Mouse (Mus musculus) left cerebral cortex, adult 2 months (tissue): ENCODE data around the gene Txk. TPM values are rescaled to one million over a fixed set of nuclear protein-coding genes. Genes with fewer than 3 reads are reported as not detected.

ENCODE experiments used
- DNase-seq, 2 experiments: peaks; one replicate each; pipeline ENCODE4 v3.0.0; 2021 to 2022; ENCODE audit warnings: low spot score in 2 of 2, mixed read lengths in 1 of 2; ENCODE audit errors: extremely low spot score in 1 of 2
- H3K27ac ChIP-seq: fragments of 200-600 bp; 2 replicates; pipeline ENCODE4 v1.8.1; 2022
- H3K4me3 ChIP-seq: fragments of 200-600 bp; 2 replicates; pipeline ENCODE4 v1.8.1; 2022
- CTCF ChIP-seq: fragments of 200-600 bp; IDR thresholded peaks from 2 replicates; pipeline ENCODE4 v1.8.1; 2022; ENCODE audit warnings: antibody characterized with exemption, mild to moderate bottlenecking, moderate library complexity
- intact Hi-C: fragments of 180-260 bp; cut with DNase I; formaldehyde crosslinking; loops from one replicate; pipeline ENCODE4 v1.15.1; 2025
- total RNA-seq, 2 experiments: library from RNA; stranded (reverse); gene quantifications; 2 replicates each; pipeline ENCODE4 v1.2.3; 2021

The Txk gene
- total RNA-seq, 2 experiments from 2014 or later: 0.26 to 0.66 TPM

GRCm38 (mm10) chr5:72671017-72671699 lies 81.4 kb downstream of the Txk start:
- intact Hi-C loops: no loop called here

DNA sequence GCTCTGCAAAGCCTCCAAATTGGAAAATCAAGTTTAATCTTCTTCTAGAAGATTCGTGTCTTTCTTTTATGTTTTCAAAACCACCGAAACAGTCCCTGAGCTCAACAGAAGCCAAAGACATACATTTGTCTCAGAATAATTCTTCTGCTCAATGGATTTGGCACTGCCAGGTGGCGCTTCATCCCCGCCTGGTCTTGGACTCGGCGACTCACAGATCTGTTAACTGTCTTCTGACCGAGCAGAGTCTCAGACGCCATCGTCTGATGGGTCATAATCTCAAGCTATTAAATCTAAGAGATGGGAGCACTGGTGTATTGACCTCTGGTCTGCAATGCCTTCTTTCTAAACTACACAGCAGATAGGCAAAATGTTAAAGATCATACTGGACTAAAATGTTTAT lies 84.2 kb downstream of the Txk start:
- intact Hi-C loops: loop anchor here (2.0 kb wide), 1 partner anchor 42 kb away; no protein-coding TSS in a partner anchor

More at GRCm38 (mm10) chr5:72671017-72671699, 81.4 kb downstream of the Txk start:
- DNase-seq: no peak
- Histone ChIP-seq H3K4me3 (no peak overlapping the region), H3K27ac (no peak overlapping the region)
- no peak for TF ChIP-seq CTCF

DNA sequence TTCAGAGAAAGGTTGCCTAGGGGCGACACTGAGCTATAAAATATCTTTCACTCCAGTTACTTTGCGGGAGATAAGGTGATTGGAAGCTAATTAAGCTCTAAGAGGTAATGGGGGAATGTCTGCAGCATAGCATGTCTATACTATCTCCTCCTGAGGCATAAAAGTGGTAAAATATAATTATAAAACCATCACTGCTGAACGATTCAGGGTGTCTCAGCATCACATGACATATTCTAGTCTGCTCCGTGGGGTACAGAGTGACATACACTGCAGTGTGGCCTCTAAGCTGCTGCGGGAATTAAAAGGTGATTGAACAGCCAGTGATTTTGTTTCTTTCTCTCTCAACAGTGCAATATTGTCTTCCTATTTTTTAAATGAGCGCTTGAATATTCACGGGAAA lies 86.1 kb downstream of the Txk start:
- TF ChIP-seq CTCF: no peak
- Histone ChIP-seq H3K4me3 (no peak overlapping the region), H3K27ac (no peak overlapping the region)
- intact Hi-C loops: loop anchor here (2.0 kb wide), 1 partner anchor 92 kb away; no protein-coding TSS in a partner anchor
- DNase-seq: no peak

More for the DNA sequence above, 84.2 kb downstream of the Txk start:
- Histone ChIP-seq H3K27ac (no peak overlapping the region), H3K4me3 (no peak overlapping the region)
- no peak for DNase-seq
- no peak for TF ChIP-seq CTCF

DNA sequence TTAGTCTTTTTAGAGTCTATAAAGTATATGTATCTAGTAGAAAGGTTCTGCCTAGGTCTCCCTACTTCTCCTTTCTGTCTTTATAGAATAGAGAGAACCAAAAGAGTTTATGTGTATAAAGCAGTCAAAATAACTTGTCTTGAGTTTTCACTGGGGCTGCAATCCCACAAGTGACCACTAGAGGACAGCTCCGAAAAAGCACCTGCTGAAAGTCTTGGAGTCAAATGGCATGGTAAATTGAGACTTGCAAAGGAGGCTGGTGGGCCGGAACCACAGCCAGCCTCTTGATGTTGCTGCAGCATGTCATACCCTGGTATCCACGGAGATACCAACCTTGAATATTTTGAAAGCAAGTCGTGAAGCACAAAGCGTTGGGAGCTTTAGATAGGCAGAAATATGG lies 87.3 kb downstream of the Txk start:
- DNase-seq: peak; percentile 19 to 62
- TF ChIP-seq CTCF: peak; percentile 96
- no peak overlapping the region for H3K4me3 ChIP-seq
- intact Hi-C loops: no loop called here
- no peak overlapping the region for H3K27ac ChIP-seq

- H3K27ac ChIP-seq: no peak overlapping the region
- no peak for DNase-seq
- no peak for TF ChIP-seq CTCF
- intact Hi-C loops: no loop called here
- H3K4me3 ChIP-seq: no peak overlapping the region
These were observed 87.7 kb downstream of the Txk start for GRCm38 (mm10) chr5:72664854-72665253.

- TF ChIP-seq CTCF: no peak
- no peak for DNase-seq
- no peak overlapping the region for H3K4me3 ChIP-seq
- intact Hi-C loops: no loop called here
- no peak overlapping the region for H3K27ac ChIP-seq
These were observed 88.5 kb downstream of the Txk start for GRCm38 (mm10) chr5:72664126-72664525.

- no peak for TF ChIP-seq CTCF
- Histone ChIP-seq H3K4me3 (no peak overlapping the region), H3K27ac (no peak overlapping the region)
- no peak for DNase-seq
- intact Hi-C loops: no loop called here
These were observed 91.4 kb downstream of the Txk start for GRCm38 (mm10) chr5:72661051-72661781.

DNA sequence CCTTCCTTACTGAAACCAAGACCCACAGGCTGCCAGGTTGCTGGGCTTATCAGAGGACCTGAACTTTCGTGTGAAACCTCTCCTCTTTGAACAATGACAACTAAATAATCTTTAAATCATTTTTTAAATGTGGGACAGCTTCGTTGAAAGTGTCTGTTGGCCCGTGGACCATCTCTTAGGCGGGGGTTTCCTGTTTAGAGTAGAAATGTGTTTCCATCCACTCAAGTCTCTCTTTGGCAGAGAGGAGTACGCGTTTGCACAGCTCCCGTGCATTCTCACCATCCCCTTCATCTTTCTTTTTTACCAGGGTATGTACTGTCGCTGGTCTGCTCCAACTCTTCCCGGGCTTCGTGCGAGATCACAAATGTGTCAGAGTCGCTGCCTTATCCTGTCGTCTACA lies 94.2 kb downstream of the Txk start:
- no peak for TF ChIP-seq CTCF
- H3K4me3 ChIP-seq: no peak overlapping the region
- intact Hi-C loops: no loop called here
- DNase-seq: no peak
- no peak overlapping the region for H3K27ac ChIP-seq

DNA sequence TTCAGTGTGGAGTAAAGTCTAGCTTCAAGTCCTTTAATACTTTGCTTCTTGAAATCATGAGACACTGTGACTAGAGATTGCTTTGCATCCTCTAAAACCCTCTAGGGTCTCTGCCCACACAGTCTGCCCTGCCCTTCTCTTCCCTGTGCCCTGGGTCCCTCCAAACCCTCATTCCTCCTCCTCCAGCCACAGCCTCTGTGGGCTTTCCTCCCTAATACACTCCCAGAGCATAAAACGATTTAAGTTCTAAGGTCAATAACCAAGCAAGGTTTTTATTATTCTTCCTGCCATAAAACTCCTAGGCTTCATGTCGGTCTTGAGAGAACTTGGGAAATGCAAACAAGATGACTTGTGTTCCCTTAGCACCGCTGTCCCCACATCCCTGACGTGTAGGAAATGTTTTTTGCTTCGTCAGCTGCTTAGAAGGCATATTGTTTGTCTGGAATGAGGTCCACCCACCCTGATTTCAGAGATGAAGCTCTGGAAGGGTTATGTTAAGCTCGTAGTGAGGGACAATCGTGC lies 96.2 kb downstream of the Txk start:
- Histone ChIP-seq H3K4me3 (no peak overlapping the region), H3K27ac (no peak overlapping the region)
- no peak for DNase-seq
- intact Hi-C loops: no loop called here
- no peak for TF ChIP-seq CTCF

DNA sequence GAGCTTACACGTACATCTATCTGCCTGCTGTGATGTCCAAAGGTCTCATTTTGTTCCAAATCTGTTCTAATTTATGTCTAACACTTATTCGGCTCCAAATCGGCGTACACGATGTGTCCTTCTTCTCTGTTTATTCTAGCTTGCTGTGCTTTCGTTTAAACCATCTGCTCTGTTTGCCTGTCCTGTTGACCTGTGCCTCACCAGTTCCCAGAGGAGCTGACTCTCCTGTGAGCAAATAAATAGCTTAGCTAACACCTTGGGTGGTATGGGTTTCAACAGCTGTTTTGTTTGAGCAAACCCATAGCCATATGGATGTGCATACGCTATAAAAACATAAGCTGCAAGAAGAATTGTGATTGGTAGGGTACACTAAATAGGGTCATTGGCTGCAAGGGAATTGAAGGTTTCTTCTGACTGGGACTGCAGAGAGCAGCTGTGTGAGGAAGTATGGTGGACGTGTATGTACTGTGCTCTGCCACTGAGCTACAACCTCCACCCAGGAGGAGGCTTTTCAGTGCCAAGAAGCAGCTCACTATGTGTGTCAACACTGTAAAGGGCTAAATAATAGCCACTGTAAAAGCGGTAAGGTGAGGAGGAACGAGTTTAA lies 99.4 kb downstream of the Txk start:
- intact Hi-C loops: no loop called here
- no peak for TF ChIP-seq CTCF
- Histone ChIP-seq H3K4me3 (no peak overlapping the region), H3K27ac (no peak overlapping the region)
- DNase-seq: no peak

DNA sequence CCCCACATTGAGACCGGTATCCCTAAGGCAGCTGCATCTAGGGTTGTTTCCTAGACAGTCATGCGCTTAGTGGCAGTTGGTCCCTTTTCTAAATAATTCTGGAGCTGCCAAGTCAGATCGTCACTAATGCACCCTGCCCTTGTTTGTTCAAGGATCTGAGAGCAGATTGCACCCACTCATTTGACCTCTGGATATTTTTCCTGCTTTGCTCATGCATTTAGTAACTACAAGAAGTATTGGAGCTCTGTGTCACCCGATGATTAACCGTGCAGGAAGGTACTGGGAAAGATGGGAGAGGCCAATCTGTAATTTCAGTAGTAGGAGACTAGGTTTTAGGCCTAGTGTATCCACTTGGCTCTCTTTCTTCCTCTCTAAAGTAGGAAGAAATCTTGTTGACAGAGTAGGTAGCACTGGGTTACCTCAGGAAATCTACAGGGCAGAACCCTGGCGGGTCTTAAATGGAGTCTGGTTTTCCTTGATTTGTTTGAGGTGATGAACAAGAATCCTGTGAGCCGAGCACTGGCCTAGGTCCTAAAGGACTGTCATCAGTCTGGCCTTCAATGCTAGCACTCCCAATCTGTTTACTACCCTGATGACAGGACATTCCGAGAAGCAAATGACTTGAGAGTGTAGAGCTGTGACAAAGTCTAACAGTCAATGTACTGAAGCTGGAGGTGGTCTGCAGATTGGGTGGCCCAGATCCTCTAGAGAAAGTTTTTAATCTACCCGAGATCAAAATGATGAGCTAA lies 103.4 kb downstream of the Txk start:
- intact Hi-C loops: no loop called here
- no peak for DNase-seq
- Histone ChIP-seq H3K4me3 (no peak overlapping the region), H3K27ac (no peak overlapping the region)
- no peak for TF ChIP-seq CTCF
